Mouse (Mus musculus) heart, embryonic 14.5 days (tissue): Measurements from ENCODE around the gene Arid5b. TPM values are rescaled to one million over a fixed set of nuclear protein-coding genes. Genes with fewer than 3 reads are reported as not detected.

Experiments
- ATAC-seq: fragments of 200-750 bp; cut with Nextera tagmentation; 2 replicates; pipeline ENCODE4 v1.8.0; 2017; ENCODE audit warnings: low read depth, moderate TSS enrichment; ENCODE audit not compliant: insufficient number of reproducible peaks, insufficient read depth, low FRiP score
- H3K27ac ChIP-seq, 2 experiments: fragments of 200-500 bp in 1 of 2; fragments of 300-500 bp in 1 of 2; sonication (generic) in 1 of 2; replicated peaks in 1 of 2; 2 replicates each; pipeline ENCODE4 v1.5.1; 2012 to 2014; ENCODE audit warnings: low read depth in 2 of 2, low read length in 2 of 2, control low read depth in 1 of 2, mild to moderate bottlenecking in 1 of 2, mixed read lengths in 1 of 2; ENCODE audit not compliant: control insufficient read depth in 1 of 2, insufficient read depth in 1 of 2
- H3K27me3 ChIP-seq: fragments of 300-500 bp; sonication (generic); 2 replicates; pipeline ENCODE4 v1.6.1; 2014; ENCODE audit warnings: mild to moderate bottlenecking, low read length, control low read depth; ENCODE audit not compliant: control insufficient read depth, insufficient read depth
- H3K36me3 ChIP-seq: fragments of 300-500 bp; sonication (generic); 2 replicates; pipeline ENCODE4 v1.6.1; 2014; ENCODE audit warnings: mild to moderate bottlenecking, control low read depth, low read length, mixed read lengths; ENCODE audit not compliant: control insufficient read depth, insufficient read depth
- H3K4me1 ChIP-seq, 2 experiments: fragments of 200-500 bp in 1 of 2; fragments of 300-500 bp in 1 of 2; sonication (generic) in 1 of 2; 2 replicates each; pipeline ENCODE4 v1.6.1; 2012 to 2014; ENCODE audit warnings: low read length in 2 of 2, control low read depth in 1 of 2, mixed read lengths in 1 of 2; ENCODE audit not compliant: control insufficient read depth in 2 of 2, insufficient read depth in 2 of 2
- H3K4me2 ChIP-seq: fragments of 300-500 bp; sonication (generic); 2 replicates; pipeline ENCODE4 v1.6.1; 2014; ENCODE audit warnings: mild to moderate bottlenecking, low read length
- H3K4me3 ChIP-seq, 2 experiments: fragments of 200-500 bp in 1 of 2; fragments of 300-500 bp in 1 of 2; sonication (generic) in 1 of 2; 2 replicates each; pipeline ENCODE4 v1.5.1; 2012 to 2014; ENCODE audit warnings: low read length in 2 of 2, mild to moderate bottlenecking in 2 of 2, control low read depth in 1 of 2, low read depth in 1 of 2, moderate library complexity in 1 of 2; ENCODE audit not compliant: control insufficient read depth in 1 of 2, insufficient read depth in 1 of 2
- H3K9ac ChIP-seq: fragments of 300-500 bp; sonication (generic); 2 replicates; pipeline ENCODE4 v1.6.1; 2014; ENCODE audit warnings: mild to moderate bottlenecking, low read length
- H3K9me3 ChIP-seq: fragments of 300-500 bp; sonication (generic); 2 replicates; pipeline ENCODE4 v1.6.1; 2016; ENCODE audit warnings: low read length, control low read depth; ENCODE audit not compliant: control insufficient read depth
- WGBS: fragments of 180-500 bp; shearing (Covaris S2); extraction: QIAGEN DNeasy Blood & Tissue Kit; methylation state at CpG from one replicate; pipeline ENCODE4 v1.1.7; 2014; 5-methylcytosine and 5-hydroxymethylcytosine counted together
- polyA plus RNA-seq: library from polyadenylated mRNA; unstranded; fragments of >200 nt; fragmentation: Nextera tagmentation; extraction: Ambion mirVana; gene quantifications from 2 replicates; pipeline ENCODE4 v1.2.1, GENCODE M21; 2014

Gene Arid5b
- polyA plus RNA-seq, 1 experiment from 2014 or later, result 23.0 TPM

DNA sequence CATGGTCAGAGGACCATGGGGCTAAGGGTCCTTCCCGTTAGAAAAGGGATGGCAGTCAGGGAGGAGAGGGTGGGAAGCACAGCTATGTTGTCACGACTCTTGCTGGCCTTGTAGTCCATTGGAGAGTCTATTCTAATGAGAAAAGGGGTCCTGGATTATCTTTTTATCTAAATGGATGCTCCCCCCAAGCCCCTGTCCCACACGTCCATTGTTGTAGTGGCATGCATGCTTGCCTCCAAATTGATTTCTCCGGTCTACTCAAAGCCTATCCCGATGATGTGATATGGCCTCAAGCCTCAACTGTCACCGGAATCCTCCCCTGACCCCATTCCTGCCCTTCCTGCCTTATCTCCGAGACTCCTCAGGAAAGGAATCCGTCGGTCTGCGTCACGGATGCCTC, 187.5 kb downstream of the Arid5b start:
- peaks cover 17 to 35% of the 10 kb centered on the region in 2 experiments for H3K4me1 ChIP-seq
- WGBS, result 26% methylated on average over 11 of the region's 11 CpGs
- ATAC-seq, result no peak
- H3K27ac ChIP-seq, result peak overlapping the region; percentile 32 to 48
- no peak overlapping the region for H3K9ac ChIP-seq
- no peaks in the 10 kb centered on the region for H3K9me3 ChIP-seq
- no peaks in the 10 kb centered on the region for H3K27me3 ChIP-seq
- H3K4me2 ChIP-seq, result peak overlapping the region; percentile 8; the same call in 1 of the 2 replicates
- peaks cover 34% of the 10 kb centered on the region for H3K36me3 ChIP-seq
- no peak overlapping the region for H3K4me3 ChIP-seq

DNA sequence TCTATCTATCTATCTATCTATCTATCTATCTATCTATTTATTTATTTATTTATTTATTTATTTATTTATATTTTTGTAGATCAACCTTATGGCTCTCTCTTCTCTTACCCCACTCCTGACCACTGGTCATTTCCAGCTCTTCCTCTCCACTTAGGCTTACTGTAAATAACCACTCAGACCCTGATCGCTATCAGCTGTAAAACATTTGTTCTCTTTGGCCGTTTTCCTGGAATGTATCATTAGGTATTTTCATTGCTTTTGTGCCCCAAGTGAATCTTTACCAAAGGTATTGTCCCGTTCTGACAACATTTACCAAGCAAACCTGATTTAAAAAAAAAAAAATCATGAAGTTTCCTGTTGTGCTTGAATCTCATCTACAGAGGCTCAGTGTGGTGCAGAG, 188.0 kb downstream of the Arid5b start:
- Histone ChIP-seq H3K4me1 (peaks cover 17 to 30% of the 10 kb centered on the region in 2 experiments), H3K9me3 (no peaks in the 10 kb centered on the region)

DNA sequence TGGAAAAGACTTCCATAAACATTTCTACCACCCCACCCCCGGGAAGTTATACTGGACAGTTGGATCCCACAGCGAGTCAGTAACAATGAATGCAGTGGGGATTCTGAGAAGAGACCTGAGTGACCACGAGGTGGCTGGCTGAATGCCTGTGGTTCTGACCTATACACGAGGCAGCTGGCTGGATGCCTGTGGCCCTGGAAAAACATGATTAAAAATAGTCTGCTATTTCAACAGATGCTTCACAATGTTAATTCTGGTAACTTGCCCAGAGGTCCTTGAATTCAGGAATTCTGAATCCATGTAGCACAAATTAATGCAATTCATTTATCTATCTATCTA, 188.4 kb downstream of the Arid5b start:
- ATAC-seq, result peak; percentile 79
- no peak overlapping the region for H3K4me3 ChIP-seq
- peaks cover 17 to 26% of the 10 kb centered on the region in 2 experiments for H3K4me1 ChIP-seq
- H3K4me2 ChIP-seq, result peak overlapping the region; percentile 11; the same call in 1 of the 2 replicates
- H3K27ac ChIP-seq, result peak overlapping the region; percentile 78 to 94
- no peaks in the 10 kb centered on the region for H3K9me3 ChIP-seq
- 14% methylated on average over 4 of the region's 4 CpGs for WGBS
- peaks cover 25% of the 10 kb centered on the region for H3K36me3 ChIP-seq
- no peaks in the 10 kb centered on the region for H3K27me3 ChIP-seq
- H3K9ac ChIP-seq, result peak overlapping the region; percentile 13; the same call in 1 of the 2 replicates

More for the DNA sequence above, 188.0 kb downstream of the Arid5b start:
- 61% methylated on average over 3 of the region's 3 CpGs for WGBS
- H3K4me3 ChIP-seq, result no peak overlapping the region
- peaks cover 29% of the 10 kb centered on the region for H3K36me3 ChIP-seq
- H3K27me3 ChIP-seq, result no peaks in the 10 kb centered on the region
- no peak overlapping the region for H3K9ac ChIP-seq
- H3K27ac ChIP-seq, result peak overlapping the region; percentile 32 to 48
- H3K4me2 ChIP-seq, result peak overlapping the region; percentile 8; the same call in 1 of the 2 replicates
- ATAC-seq, result no peak

DNA sequence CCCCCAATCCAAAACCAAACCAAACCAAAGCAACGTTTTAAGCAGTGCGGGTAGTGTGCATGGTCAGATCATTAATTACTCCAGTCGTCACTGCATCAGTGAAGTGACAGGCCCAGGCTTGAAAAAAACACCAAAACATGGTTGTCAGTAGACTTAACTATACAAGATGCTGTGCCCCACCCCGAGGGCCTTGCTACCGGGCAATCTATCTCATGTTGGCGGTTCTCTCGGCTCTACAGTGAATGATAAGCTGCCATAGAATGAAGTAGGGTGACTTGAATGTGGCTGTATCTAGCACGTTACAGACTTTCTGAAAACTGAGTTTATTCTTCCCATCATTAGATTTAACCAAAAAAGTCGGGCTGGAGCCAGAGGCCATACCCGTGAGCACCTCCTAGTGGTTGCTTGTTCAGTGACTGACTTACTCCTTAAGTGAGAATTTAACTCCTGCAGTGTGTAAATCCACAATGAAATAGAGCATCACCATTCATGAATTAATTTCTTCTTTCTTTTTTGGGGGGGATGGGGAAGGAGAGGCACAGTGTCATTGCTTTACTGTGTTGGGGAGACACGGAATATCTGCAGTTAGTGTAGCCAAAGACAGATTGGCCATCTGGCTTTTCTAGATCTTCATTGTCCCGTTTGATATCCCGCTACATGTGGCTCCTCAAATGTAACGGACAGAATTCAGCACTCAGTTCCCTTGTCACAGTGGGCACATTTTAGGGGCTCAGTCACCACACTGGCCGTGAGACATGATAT, 188.9 kb downstream of the Arid5b start:
- H3K9ac ChIP-seq, result peak overlapping the region; percentile 13; the same call in 1 of the 2 replicates
- peak overlapping the region; percentile 11; the same call in 1 of the 2 replicates for H3K4me2 ChIP-seq
- 52% methylated on average over 15 of the region's 15 CpGs for WGBS
- no peaks in the 10 kb centered on the region for H3K9me3 ChIP-seq
- H3K4me3 ChIP-seq, result no peak overlapping the region
- H3K36me3 ChIP-seq, result peaks cover 20% of the 10 kb centered on the region
- H3K27me3 ChIP-seq, result no peaks in the 10 kb centered on the region
- H3K4me1 ChIP-seq, result peaks cover 15 to 23% of the 10 kb centered on the region in 2 experiments
- H3K27ac ChIP-seq, result peak overlapping the region; percentile 78 to 94
- ATAC-seq, result peak; percentile 29; the same call in 1 of the 2 replicates

DNA sequence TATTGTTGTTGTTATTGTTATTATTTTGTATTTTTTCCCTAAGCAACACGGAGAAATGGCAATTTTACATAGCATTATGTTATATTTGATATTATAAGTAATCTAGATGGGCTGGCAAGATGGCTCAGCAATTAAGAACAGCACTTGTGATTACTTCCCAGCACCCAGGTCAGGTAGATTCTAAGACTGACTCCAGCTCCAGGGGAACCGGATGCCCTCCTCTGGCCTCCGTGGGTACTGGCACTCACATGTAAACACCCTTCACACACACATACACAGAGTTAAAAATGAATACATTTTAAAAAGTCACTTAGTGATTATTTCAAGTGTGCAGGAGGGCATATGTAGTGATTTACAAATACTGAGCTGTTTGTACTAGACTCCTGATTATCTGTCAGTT, 190.8 kb downstream of the Arid5b start:
- ATAC-seq, result no peak
- 75% methylated on average over 3 of the region's 3 CpGs for WGBS

DNA sequence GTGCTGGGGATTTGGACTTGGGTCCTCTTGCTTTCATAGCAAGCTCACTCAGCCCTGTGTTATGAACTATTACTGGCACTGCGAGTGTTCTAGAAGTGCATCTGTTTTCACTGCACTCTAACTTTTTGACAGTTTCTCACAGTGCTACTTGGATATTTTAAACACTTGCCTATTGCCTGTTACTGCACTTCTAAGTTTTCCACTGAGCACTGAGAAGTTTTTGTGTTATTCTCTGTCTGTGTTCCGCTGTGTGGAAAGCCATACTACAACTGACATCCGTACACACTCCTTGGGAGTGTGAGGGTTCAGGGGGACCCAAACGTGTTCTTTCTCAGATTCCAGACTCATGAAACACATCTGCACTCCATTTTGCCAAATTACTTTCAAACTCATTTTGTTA, 191.6 kb downstream of the Arid5b start:
- no peak overlapping the region for H3K27ac ChIP-seq
- H3K4me2 ChIP-seq, result no peak overlapping the region
- H3K9ac ChIP-seq, result no peak overlapping the region
- no peaks in the 10 kb centered on the region for H3K27me3 ChIP-seq
- WGBS, result 78% methylated on average over 4 of the region's 4 CpGs
- ATAC-seq, result no peak
- peaks cover 15 to 22% of the 10 kb centered on the region in 2 experiments for H3K4me1 ChIP-seq
- no peak overlapping the region for H3K4me3 ChIP-seq
- no peaks in the 10 kb centered on the region for H3K9me3 ChIP-seq
- H3K36me3 ChIP-seq, result no peaks in the 10 kb centered on the region; the same call in 1 of the 2 replicates

More for the DNA sequence above, 190.8 kb downstream of the Arid5b start:
- no peak overlapping the region for H3K4me2 ChIP-seq
- no peaks in the 10 kb centered on the region for H3K9me3 ChIP-seq
- H3K36me3 ChIP-seq, result peaks cover 4% of the 10 kb centered on the region; the same call in 1 of the 2 replicates
- H3K4me1 ChIP-seq, result peaks cover 15 to 23% of the 10 kb centered on the region in 2 experiments
- H3K9ac ChIP-seq, result no peak overlapping the region
- no peak overlapping the region for H3K27ac ChIP-seq
- H3K27me3 ChIP-seq, result no peaks in the 10 kb centered on the region
- no peak overlapping the region for H3K4me3 ChIP-seq

DNA sequence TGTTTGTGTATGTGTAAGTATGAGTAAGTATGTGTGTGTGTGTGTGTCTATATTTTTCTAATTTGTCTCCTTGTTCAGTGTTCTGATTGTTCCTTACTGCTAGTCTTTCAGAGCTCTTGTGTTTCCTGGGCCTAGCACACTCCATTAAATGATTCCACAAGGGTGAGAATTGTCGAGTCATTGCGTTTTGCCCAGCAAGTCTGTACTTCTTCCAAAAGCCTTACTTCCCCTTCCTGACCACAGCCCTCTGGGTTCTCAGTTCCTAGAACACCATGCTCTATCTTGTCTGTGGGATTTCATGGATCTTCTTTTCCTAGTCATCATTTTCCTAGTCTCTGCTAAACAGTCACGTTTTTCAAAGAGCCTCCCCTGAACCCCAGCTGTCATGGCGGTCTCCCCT, 193.0 kb downstream of the Arid5b start:
- Histone ChIP-seq H3K9me3 (no peaks in the 10 kb centered on the region), H3K27ac (no peak overlapping the region), H3K4me1 (peaks cover 6 to 14% of the 10 kb centered on the region in 2 experiments), H3K9ac (no peak overlapping the region), H3K4me2 (no peak overlapping the region), H3K27me3 (no peaks in the 10 kb centered on the region), H3K4me3 (no peak overlapping the region), H3K36me3 (no peaks in the 10 kb centered on the region)
- 73% methylated on average over 4 of the region's 4 CpGs for WGBS
- no peak for ATAC-seq
